Mouse (Mus musculus) lung, postnatal 0 days (tissue): ENCODE data around the gene Cideb.

ENCODE experiments used
- CTCF ChIP-seq: IDR thresholded peaks from 2 replicates; pipeline ENCODE4 v1.5.1; 2016; ENCODE audit warnings: antibody characterized with exemption, mild to moderate bottlenecking
- EP300 ChIP-seq: IDR thresholded peaks from 2 replicates; pipeline ENCODE4 v1.6.1; 2016; ENCODE audit warnings: antibody characterized with exemption, mild to moderate bottlenecking, control low read depth

DNA sequence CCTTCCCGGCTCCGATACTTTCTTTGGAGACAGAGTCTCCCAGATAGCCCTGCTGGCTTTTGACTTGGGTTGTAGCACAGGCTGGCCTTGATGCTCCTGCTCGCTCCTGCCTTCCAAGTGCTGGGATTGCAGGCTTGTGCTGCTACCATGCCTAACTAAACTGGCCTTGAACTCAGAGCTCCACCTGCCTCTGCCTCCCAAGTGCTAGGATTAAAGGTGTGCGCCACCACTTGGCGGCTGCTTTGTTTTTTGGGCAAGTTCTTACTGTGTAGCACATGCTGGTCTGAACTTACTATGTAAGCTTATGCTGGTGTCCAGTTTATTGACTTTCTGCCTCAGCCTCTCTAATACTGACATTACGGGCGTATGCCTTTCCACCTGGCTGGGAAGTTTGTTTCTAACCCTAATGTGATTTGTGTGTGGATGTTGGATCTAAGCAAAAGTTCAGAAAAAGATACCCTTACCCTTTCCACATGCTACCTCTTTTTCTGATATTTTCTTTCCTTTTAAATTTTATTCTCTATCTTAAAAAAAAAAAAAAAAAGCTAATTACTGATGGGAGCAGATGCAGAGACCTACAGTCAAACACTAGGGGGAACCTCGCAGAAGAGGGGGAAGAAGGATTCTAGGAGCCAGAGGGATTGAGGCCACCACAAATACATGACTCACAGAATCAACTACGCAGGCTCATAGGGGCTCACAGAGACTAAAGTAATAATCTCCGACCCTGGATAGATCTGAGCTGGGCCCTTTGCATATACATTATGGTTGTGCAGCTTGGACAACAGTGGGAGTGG, 11.0 kb downstream of the Cideb start:
- TF ChIP-seq CTCF (0 out of 2 replicates have a peak, but pooled peaks have one; percentile 8), EP300 (no peak)
